Mouse (Mus musculus) lung, postnatal 0 days (tissue): ENCODE measurements at regions not wholly inside any gene's neighbourhood (a gene's known extent, or its start where the extent isn't known, plus 50 kb on each side); places are given as distances from the start of the nearest gene placed in this dataset.

Source experiments
- CTCF ChIP-seq: IDR thresholded peaks from 2 replicates; pipeline ENCODE4 v1.5.1; 2016; ENCODE audit warnings: antibody characterized with exemption, mild to moderate bottlenecking
- EP300 ChIP-seq: IDR thresholded peaks from 2 replicates; pipeline ENCODE4 v1.6.1; 2016; ENCODE audit warnings: antibody characterized with exemption, mild to moderate bottlenecking, control low read depth

- TF ChIP-seq CTCF (no peak), EP300 (no peak)
These were observed 621.9 kb upstream of the Klhl29 start for GRCm38 (mm10) chr12:5997366-5997765.
